In the genomic region with DNA sequence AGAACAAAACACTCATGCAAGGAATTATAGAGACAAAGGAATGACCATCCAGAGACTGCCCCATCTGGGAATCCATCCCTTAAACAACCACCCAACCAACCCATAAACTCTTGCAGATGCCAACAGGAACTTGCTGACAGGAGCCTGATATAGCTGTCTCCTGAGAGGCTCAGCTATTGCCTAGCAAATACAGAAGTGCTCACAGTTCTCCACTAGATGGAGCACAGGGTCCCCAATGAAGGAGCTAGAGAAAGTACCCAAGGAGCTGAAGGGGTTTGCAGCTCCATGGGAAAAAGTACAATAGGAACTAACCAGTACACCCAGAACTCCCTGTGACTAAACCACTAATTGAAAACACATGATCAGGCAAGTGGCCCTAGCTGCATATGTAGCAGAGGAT, we compare ENCODE assay signal across 11 mouse cellular contexts.
DNase-seq lines count a peak whose midpoint lies in the region; ATAC-seq lines count a peak whose summit lies in the region.
"Had no signal": no experiment of that assay in that cellular context is flagged by ENCODE, and none has a peak within 500 bp of the region (broad histone marks: within the 10 kb centered on the region; RNA-seq: fewer than 3 reads in every experiment).

No protein-coding gene starts in this region.

- no peaks in the 10 kb centered on the region for H3K4me1 ChIP-seq in hindbrain, embryonic 11.5 days (replicated peaks; ENCODE audit: control insufficient read depth, insufficient read depth, low read length)
- no peaks in the 10 kb centered on the region for H3K4me1 ChIP-seq in hindbrain, embryonic 12.5 days
- H3K4me1 ChIP-seq: embryonic facial prominence, embryonic 15.5 days had no signal

- H3K27ac ChIP-seq in hindbrain, embryonic 11.5 days (ENCODE audit: low read depth, low read length), result no peak overlapping the region
- no peak overlapping the region for H3K27ac ChIP-seq in hindbrain, embryonic 12.5 days
- H3K27ac ChIP-seq: embryonic facial prominence, embryonic 15.5 days had no signal

- no peaks in the 10 kb centered on the region for H3K36me3 ChIP-seq in hindbrain, embryonic 11.5 days (ENCODE audit: control insufficient read depth, insufficient read depth, low read length)
- no peaks in the 10 kb centered on the region for H3K36me3 ChIP-seq in hindbrain, embryonic 12.5 days
- H3K36me3 ChIP-seq: embryonic facial prominence, embryonic 15.5 days had no signal

- no peak overlapping the region for H3K9ac ChIP-seq in hindbrain, embryonic 11.5 days (ENCODE audit: low read depth, low read length)
- H3K9ac ChIP-seq in hindbrain, embryonic 12.5 days, result no peak overlapping the region
- H3K9ac ChIP-seq: embryonic facial prominence, embryonic 15.5 days had no signal

- no peaks in the 10 kb centered on the region for H3K9me3 ChIP-seq in hindbrain, embryonic 11.5 days (ENCODE audit: control insufficient read depth, low read length)
- H3K9me3 ChIP-seq in hindbrain, embryonic 12.5 days (replicated peaks), result no peaks in the 10 kb centered on the region
- H3K9me3 ChIP-seq: embryonic facial prominence, embryonic 15.5 days had no signal

- H3K27me3 ChIP-seq in hindbrain, embryonic 11.5 days (ENCODE audit: control insufficient read depth, insufficient read depth, low read length), result no peaks in the 10 kb centered on the region
- H3K27me3 ChIP-seq in hindbrain, embryonic 12.5 days, result no peaks in the 10 kb centered on the region
- H3K27me3 ChIP-seq: embryonic facial prominence, embryonic 15.5 days had no signal

- intact Hi-C loops in gastrocnemius, postnatal 14 days (cut with DNase I; ENCODE audit: low total_unique reads), result no loop called here

- peak; percentile 27 for DNase-seq in hindbrain, embryonic 11.5 days (ENCODE audit: low spot score)
- DNase-seq in 3T3-L1 (ENCODE audit: low read depth, low spot score), result peak; percentile 13
- peak; percentile 63 for DNase-seq in ZHBTc4 (ENCODE audit: low read depth, low spot score)
- peak; percentile 8 to 33 for DNase-seq in frontal cortex, postnatal 36 days (ENCODE audit: low spot score in 2 of 2)
- no peak for DNase-seq in urinary bladder, postnatal 14 days (ENCODE audit: low spot score)
- DNase-seq in gastrocnemius, postnatal 14 days, result no peak
- no peak for DNase-seq in thymus, adult 18-20 months
- DNase-seq: lung, postnatal 14 days; right cerebral cortex, postnatal 25 days had no signal

- H3K4me2 ChIP-seq in hindbrain, embryonic 11.5 days (replicated peaks; ENCODE audit: low read depth, low read length), result no peak overlapping the region
- no peak overlapping the region for H3K4me2 ChIP-seq in hindbrain, embryonic 12.5 days (replicated peaks)
- H3K4me2 ChIP-seq: embryonic facial prominence, embryonic 15.5 days had no signal

- peak; percentile 73 for ATAC-seq in hindbrain, embryonic 11.5 days (ENCODE audit: low FRiP score)
- ATAC-seq in hindbrain, embryonic 12.5 days (ENCODE audit: low FRiP score), result no peak

- H3K4me3 ChIP-seq in hindbrain, embryonic 11.5 days (ENCODE audit: low read depth, low read length), result no peak overlapping the region
- H3K4me3 ChIP-seq in hindbrain, embryonic 12.5 days, result no peak overlapping the region
- H3K4me3 ChIP-seq: embryonic facial prominence, embryonic 15.5 days had no signal

Comparison
In these comparisons a context has a peak if more than half of its experiments do, and no peak if none do; other contexts are left out.
1. DNase-seq: peak in hindbrain, embryonic 11.5 days (single experiment), 3T3-L1 (single experiment), ZHBTc4 (single experiment) and frontal cortex, postnatal 36 days (2 of 2); none in urinary bladder, postnatal 14 days (single experiment), gastrocnemius, postnatal 14 days (single experiment) and thymus, adult 18-20 months (0 of 2).